Mouse (Mus musculus): ENCODE data around the gene Thg1l. TPM values are rescaled to one million over a fixed set of nuclear protein-coding genes. Genes with fewer than 3 reads are reported as not detected.

The Thg1l gene
- 4.4 and 5.5 TPM in 2 replicates for polyA plus RNA-seq (2012; rRNA removed)

DNA sequence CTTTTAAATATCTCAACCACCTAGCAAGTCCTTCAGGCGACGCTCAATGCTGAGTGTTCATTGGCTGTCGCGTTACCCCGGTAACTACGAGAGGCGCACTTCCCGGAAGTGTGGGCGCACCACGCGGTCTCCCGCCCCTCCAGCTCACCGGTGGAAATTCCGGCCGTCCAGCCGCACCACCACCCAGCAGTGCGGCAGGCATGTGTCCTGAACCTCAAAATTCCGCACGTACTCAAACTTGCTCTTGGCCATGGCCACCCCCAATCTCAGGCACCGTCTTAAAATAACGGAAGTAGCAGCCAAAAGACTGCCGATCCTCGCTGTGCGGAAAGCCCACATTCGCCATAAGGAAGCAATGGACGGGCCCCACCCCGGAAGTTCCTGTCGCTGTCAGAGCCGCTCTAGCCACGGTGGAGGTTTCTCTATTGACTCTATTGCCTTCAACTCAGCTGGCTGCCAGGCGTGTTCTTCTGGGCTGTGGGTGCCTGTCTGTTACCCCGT lies at the start of gene Thg1l:
Thg1l (minus strand) TSS at position 368 of the 501 bp plus-strand sequence.
- Histone ChIP-seq H3K4me3 (ENCODE audit: extremely low read depth, insufficient read depth, insufficient read length) (peak within 1 kb of the TSS; percentile 99), H3K27ac (ENCODE audit: insufficient read depth, low read length) (peak within 1 kb of the TSS; percentile 97), H3K36me3 (ENCODE audit: control insufficient read depth, insufficient read depth, low read length) (peaks cover 7% of the 10 kb centered on the region), H3K27me3 (ENCODE audit: control insufficient read depth, insufficient read depth, low read length) (no peaks in the 10 kb centered on the region), H3K4me1 (ENCODE audit: control insufficient read depth, insufficient read depth, insufficient read length) (no peaks in the 10 kb centered on the region)
- under 1% methylated on average over 32 of the region's 32 CpGs for WGBS
- DNase-seq (ENCODE audit: low read depth in 1 of 2, low spot score in 2 of 2), result peak; percentile 89 to 94
- TF ChIP-seq POLR2A (IDR thresholded peaks at IDR 0.05; ENCODE audit: low read depth, low read length) (peak; percentile 4), CTCF (IDR thresholded peaks at IDR 0.05; ENCODE audit: extremely low read depth, insufficient read depth, insufficient read length, insufficient replicate concordance) (0 out of 2 replicates have a peak, but pooled peaks have one; percentile 3)

GRCm38 (mm10) chr11:45992087-45992486 lies 36.8 kb upstream of the Thg1l start:
- H3K27me3 ChIP-seq (ENCODE audit: control insufficient read depth, insufficient read depth, low read length), result peaks cover 1% of the 10 kb centered on the region; the same call in 1 of the 2 replicates
- H3K36me3 ChIP-seq (ENCODE audit: control insufficient read depth, insufficient read depth, low read length), result no peaks in the 10 kb centered on the region
- no peak overlapping the region for H3K4me3 ChIP-seq (ENCODE audit: extremely low read depth, insufficient read depth, insufficient read length)
- WGBS, result 62% methylated on average over 13 of the region's 13 CpGs
- no peak for DNase-seq (ENCODE audit: low read depth in 1 of 2, low spot score in 2 of 2)
- TF ChIP-seq POLR2A (IDR thresholded peaks at IDR 0.05; ENCODE audit: low read depth, low read length) (no peak), CTCF (IDR thresholded peaks at IDR 0.05; ENCODE audit: extremely low read depth, insufficient read depth, insufficient read length, insufficient replicate concordance) (no peak)
- no peaks in the 10 kb centered on the region for H3K4me1 ChIP-seq (ENCODE audit: control insufficient read depth, insufficient read depth, insufficient read length)
- H3K27ac ChIP-seq (ENCODE audit: insufficient read depth, low read length), result no peak overlapping the region

DNA sequence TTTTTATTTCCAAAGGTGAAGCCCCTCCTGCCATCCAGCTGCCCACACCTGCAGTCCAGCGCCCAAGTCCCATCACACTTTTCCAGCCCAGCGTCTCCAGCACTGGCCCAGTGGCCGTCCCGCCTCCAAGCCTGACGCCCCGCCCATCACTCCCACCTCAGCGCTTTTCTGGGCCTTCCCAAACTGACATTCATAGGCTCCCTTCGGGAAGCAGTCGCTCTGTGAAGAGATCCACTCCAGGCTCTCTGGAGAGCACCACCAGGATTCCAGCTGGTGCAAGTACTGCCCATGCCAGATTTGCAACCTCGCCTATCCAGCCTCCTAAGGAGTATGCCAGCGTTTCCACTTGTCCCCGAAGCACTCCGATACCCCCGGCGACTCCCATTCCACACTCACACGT lies 36.3 kb upstream of the Thg1l start:
- Histone ChIP-seq H3K4me3 (ENCODE audit: extremely low read depth, insufficient read depth, insufficient read length) (no peak overlapping the region), H3K36me3 (ENCODE audit: control insufficient read depth, insufficient read depth, low read length) (no peaks in the 10 kb centered on the region), H3K4me1 (ENCODE audit: control insufficient read depth, insufficient read depth, insufficient read length) (no peaks in the 10 kb centered on the region), H3K27me3 (ENCODE audit: control insufficient read depth, insufficient read depth, low read length) (peaks cover 1% of the 10 kb centered on the region; the same call in 1 of the 2 replicates), H3K27ac (ENCODE audit: insufficient read depth, low read length) (no peak overlapping the region)
- TF ChIP-seq CTCF (IDR thresholded peaks at IDR 0.05; ENCODE audit: extremely low read depth, insufficient read depth, insufficient read length, insufficient replicate concordance) (no peak), POLR2A (IDR thresholded peaks at IDR 0.05; ENCODE audit: low read depth, low read length) (no peak)
- WGBS, result 25% methylated on average over 16 of the region's 16 CpGs
- DNase-seq (ENCODE audit: low read depth in 1 of 2, low spot score in 2 of 2), result no peak

- DNase-seq (ENCODE audit: low read depth in 1 of 2, low spot score in 2 of 2), result no peak
- WGBS, result 76% methylated on average over 19 of the region's 19 CpGs
Observed at GRCm38 (mm10) chr11:45980893-45981253, 25.6 kb upstream of the Thg1l start.

DNA sequence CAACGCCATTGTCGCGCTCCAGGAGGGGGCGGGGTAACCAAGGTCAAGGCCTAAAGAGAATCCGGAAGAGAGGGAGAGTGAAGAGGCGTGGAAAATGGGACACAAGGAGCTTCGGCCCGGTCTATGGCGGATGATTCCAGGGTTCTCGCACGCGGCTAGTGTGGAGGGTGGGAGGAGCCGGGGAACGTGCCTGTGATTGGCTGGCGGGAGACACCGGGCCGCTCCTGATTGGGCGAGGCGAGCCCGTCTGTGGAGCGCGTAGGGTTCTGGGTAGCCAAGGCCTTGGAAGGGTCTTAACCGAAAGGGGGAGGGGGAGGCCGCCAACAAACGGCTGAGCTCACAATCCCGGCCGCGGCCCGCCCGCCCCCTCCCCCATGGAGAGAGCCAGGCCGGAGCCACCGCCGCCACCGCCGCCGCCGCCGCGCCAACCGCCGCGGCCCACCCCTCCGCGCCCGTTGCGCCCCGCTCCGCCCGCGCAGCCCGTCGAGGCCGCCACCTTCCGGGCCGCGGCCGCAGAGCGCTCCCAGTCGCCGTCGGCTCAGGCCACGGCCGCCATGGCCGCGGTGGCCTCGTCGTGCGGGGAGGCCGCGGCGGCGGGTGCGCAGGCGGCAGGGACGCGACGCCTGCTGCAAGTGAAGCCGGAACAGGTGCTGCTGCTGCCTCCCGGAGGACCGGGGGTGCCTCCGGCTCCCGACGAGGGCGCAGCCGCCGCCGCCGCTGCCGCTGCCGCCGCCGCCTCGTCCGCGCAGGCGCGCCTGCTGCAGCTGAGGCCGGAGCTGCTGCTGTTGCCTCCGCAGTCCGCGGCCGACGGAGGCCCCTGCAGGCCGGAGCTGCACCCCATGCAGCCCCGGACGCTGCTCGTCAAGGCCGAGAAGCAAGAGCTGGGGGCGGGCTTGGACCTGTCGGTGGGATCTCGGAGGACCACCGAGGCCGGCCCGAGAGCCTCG lies 24.9 kb upstream of the Thg1l start, which contains the start of gene Sox30:
Sox30 (plus strand) TSS at position 365 of the 947 bp plus-strand sequence.
- DNase-seq (ENCODE audit: low read depth in 1 of 2, low spot score in 2 of 2), result peak in 1 of 2 experiments; percentile 23
- Histone ChIP-seq H3K4me1 (ENCODE audit: control insufficient read depth, insufficient read depth, insufficient read length) (peaks cover 3% of the 10 kb centered on the region; the same call in 1 of the 2 replicates), H3K36me3 (ENCODE audit: control insufficient read depth, insufficient read depth, low read length) (no peaks in the 10 kb centered on the region), H3K4me3 (ENCODE audit: extremely low read depth, insufficient read depth, insufficient read length) (peak within 1 kb of the TSS; percentile 73), H3K27ac (ENCODE audit: insufficient read depth, low read length) (no peak within 1 kb of the TSS), H3K27me3 (ENCODE audit: control insufficient read depth, insufficient read depth, low read length) (peaks cover 14% of the 10 kb centered on the region)
- TF ChIP-seq POLR2A (IDR thresholded peaks at IDR 0.05; ENCODE audit: low read depth, low read length) (no peak), CTCF (IDR thresholded peaks at IDR 0.05; ENCODE audit: extremely low read depth, insufficient read depth, insufficient read length, insufficient replicate concordance) (no peak)
- 19% methylated on average over 102 of the region's 115 CpGs for WGBS

More at GRCm38 (mm10) chr11:45980893-45981253, 25.6 kb upstream of the Thg1l start:
- Histone ChIP-seq H3K4me3 (ENCODE audit: extremely low read depth, insufficient read depth, insufficient read length) (peak overlapping the region; percentile 73; the same call in 1 of the 2 replicates), H3K27ac (ENCODE audit: insufficient read depth, low read length) (no peak overlapping the region), H3K4me1 (ENCODE audit: control insufficient read depth, insufficient read depth, insufficient read length) (peaks cover 3% of the 10 kb centered on the region; the same call in 1 of the 2 replicates), H3K27me3 (ENCODE audit: control insufficient read depth, insufficient read depth, low read length) (peaks cover 14% of the 10 kb centered on the region), H3K36me3 (ENCODE audit: control insufficient read depth, insufficient read depth, low read length) (no peaks in the 10 kb centered on the region)
- TF ChIP-seq CTCF (IDR thresholded peaks at IDR 0.05; ENCODE audit: extremely low read depth, insufficient read depth, insufficient read length, insufficient replicate concordance) (no peak), POLR2A (IDR thresholded peaks at IDR 0.05; ENCODE audit: low read depth, low read length) (no peak)

GRCm38 (mm10) chr11:45976061-45976460 lies 20.8 kb upstream of the Thg1l start:
- no peak overlapping the region for H3K27ac ChIP-seq (ENCODE audit: insufficient read depth, low read length)
- 85% methylated on average over 3 of the region's 3 CpGs for WGBS
- no peak for DNase-seq (ENCODE audit: low read depth in 1 of 2, low spot score in 2 of 2)

More at GRCm38 (mm10) chr11:45976061-45976460, 20.8 kb upstream of the Thg1l start:
- Histone ChIP-seq H3K4me3 (ENCODE audit: extremely low read depth, insufficient read depth, insufficient read length) (no peak overlapping the region), H3K4me1 (ENCODE audit: control insufficient read depth, insufficient read depth, insufficient read length) (peaks cover 3% of the 10 kb centered on the region; the same call in 1 of the 2 replicates), H3K36me3 (ENCODE audit: control insufficient read depth, insufficient read depth, low read length) (no peaks in the 10 kb centered on the region), H3K27me3 (ENCODE audit: control insufficient read depth, insufficient read depth, low read length) (peaks cover 14% of the 10 kb centered on the region)
- TF ChIP-seq POLR2A (IDR thresholded peaks at IDR 0.05; ENCODE audit: low read depth, low read length) (no peak), CTCF (IDR thresholded peaks at IDR 0.05; ENCODE audit: extremely low read depth, insufficient read depth, insufficient read length, insufficient replicate concordance) (no peak)

Data from spleen, adult 2 months (tissue).